8 mouse cellular contexts compared by ENCODE assay signal in the genomic region with DNA sequence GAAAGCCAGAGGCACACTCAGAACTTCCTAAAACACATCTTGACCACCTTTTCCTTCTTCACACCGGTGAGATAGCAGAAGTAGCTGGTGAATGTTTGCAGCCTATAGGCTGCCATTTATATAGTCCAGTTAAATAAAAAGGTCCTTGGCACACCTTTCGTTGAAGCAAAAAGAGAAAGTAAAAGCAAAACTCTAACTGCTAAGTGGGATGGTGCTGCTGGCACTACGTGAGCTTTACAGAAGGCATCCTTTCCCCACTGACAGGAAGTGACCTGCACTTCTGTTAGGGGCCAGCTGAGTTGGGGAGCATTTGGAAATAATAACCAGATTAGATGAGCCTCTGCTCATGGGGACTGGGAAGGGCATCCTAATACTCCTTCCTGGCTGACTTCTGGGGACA. TPM values are rescaled to one million over a fixed set of nuclear protein-coding genes. Genes with fewer than 3 reads are reported as not detected.
DNase-seq lines count a peak whose midpoint lies in the region; ATAC-seq and TF ChIP-seq lines count a peak whose summit lies in the region.

No protein-coding gene starts in this region.

- ATAC-seq in heart, embryonic 12.5 days (ENCODE audit: insufficient number of reproducible peaks, low FRiP score), result no peak
- ATAC-seq in hindbrain, embryonic 12.5 days (ENCODE audit: low FRiP score), result no peak
- no peak for ATAC-seq in midbrain, embryonic 11.5 days (ENCODE audit: low FRiP score)

- peak overlapping the region; percentile 60 for H3K4me3 ChIP-seq in heart, embryonic 12.5 days
- peak overlapping the region; percentile 83 for H3K4me3 ChIP-seq in ES-Bruce4 (ENCODE audit: low read depth, low read length)
- peak overlapping the region; percentile 54; the same call in 1 of the 2 replicates for H3K4me3 ChIP-seq in hindbrain, embryonic 12.5 days
- peak overlapping the region; percentile 45; the same call in 1 of the 2 replicates for H3K4me3 ChIP-seq in midbrain, embryonic 11.5 days (ENCODE audit: low read depth, low read length)

- TF ChIP-seq EP300 in ES-Bruce4 (IDR thresholded peaks at IDR 0.05; ENCODE audit: insufficient read depth, low read depth, low read length), result no peak

- H3K4me1 ChIP-seq in heart, embryonic 12.5 days (replicated peaks), result peaks cover 8% of the 10 kb centered on the region; the same call in 1 of the 2 replicates
- H3K4me1 ChIP-seq in ES-Bruce4 (ENCODE audit: control insufficient read depth, insufficient read depth, low read length), result peaks cover 2% of the 10 kb centered on the region
- H3K4me1 ChIP-seq in hindbrain, embryonic 12.5 days, result peaks cover 9% of the 10 kb centered on the region; the same call in 1 of the 2 replicates
- peaks cover 2% of the 10 kb centered on the region for H3K4me1 ChIP-seq in midbrain, embryonic 11.5 days (ENCODE audit: control insufficient read depth, insufficient read depth, low read length)

- WGBS in heart, embryonic 12.5 days, result 66% methylated on average over 3 of the region's 3 CpGs
- 72% methylated on average over 3 of the region's 3 CpGs for WGBS in hindbrain, embryonic 12.5 days
- WGBS in midbrain, embryonic 11.5 days, result 61% methylated on average over 3 of the region's 3 CpGs

- H3K4me2 ChIP-seq in heart, embryonic 12.5 days, result peak overlapping the region; percentile 83
- H3K4me2 ChIP-seq in hindbrain, embryonic 12.5 days (replicated peaks), result peak overlapping the region; percentile 67
- peak overlapping the region; percentile 68 for H3K4me2 ChIP-seq in midbrain, embryonic 11.5 days

- no peak overlapping the region for H3K27ac ChIP-seq in heart, embryonic 12.5 days (ENCODE audit: poor library complexity, severe bottlenecking)
- no peak overlapping the region for H3K27ac ChIP-seq in ES-Bruce4 (ENCODE audit: insufficient read depth, low read length)
- no peak overlapping the region for H3K27ac ChIP-seq in hindbrain, embryonic 12.5 days
- no peak overlapping the region for H3K27ac ChIP-seq in midbrain, embryonic 11.5 days (ENCODE audit: low read depth, low read length)

- DNase-seq in heart, postnatal 14 days, result no peak
- DNase-seq in midbrain, embryonic 11.5 days (ENCODE audit: low spot score, missing footprints), result no peak
- DNase-seq in layer of hippocampus, adult 18-20 months (ENCODE audit: low spot score in 2 of 2), result no peak
- DNase-seq in embryo, embryonic 10.5 days (ENCODE audit: low spot score), result no peak
- no peak for DNase-seq in right cerebral cortex, adult 2 months (ENCODE audit: low spot score in 2 of 2)

- H3K36me3 ChIP-seq in heart, embryonic 12.5 days, result no peaks in the 10 kb centered on the region
- no peaks in the 10 kb centered on the region for H3K36me3 ChIP-seq in ES-Bruce4 (ENCODE audit: control insufficient read depth, insufficient read depth, low read length, poor library complexity, severe bottlenecking)
- no peaks in the 10 kb centered on the region for H3K36me3 ChIP-seq in hindbrain, embryonic 12.5 days
- no peaks in the 10 kb centered on the region for H3K36me3 ChIP-seq in midbrain, embryonic 11.5 days (ENCODE audit: control insufficient read depth, insufficient read depth, low read length)

- no peak for TF ChIP-seq CTCF in ES-Bruce4 (IDR thresholded peaks at IDR 0.05; ENCODE audit: low read depth, low read length)

- H3K27me3 ChIP-seq in heart, embryonic 12.5 days (replicated peaks), result peaks cover 6% of the 10 kb centered on the region
- H3K27me3 ChIP-seq in ES-Bruce4 (ENCODE audit: control insufficient read depth, insufficient read depth, low read length, poor library complexity, severe bottlenecking), result no peaks in the 10 kb centered on the region
- peaks cover 21% of the 10 kb centered on the region for H3K27me3 ChIP-seq in hindbrain, embryonic 12.5 days
- peaks cover 7% of the 10 kb centered on the region for H3K27me3 ChIP-seq in midbrain, embryonic 11.5 days (ENCODE audit: control insufficient read depth, insufficient read depth, low read length)

- H3K9ac ChIP-seq in heart, embryonic 12.5 days, result no peak overlapping the region
- H3K9ac ChIP-seq in ES-Bruce4 (ENCODE audit: low read depth, poor library complexity, severe bottlenecking), result peak overlapping the region; percentile 65
- H3K9ac ChIP-seq in hindbrain, embryonic 12.5 days, result no peak overlapping the region
- H3K9ac ChIP-seq in midbrain, embryonic 11.5 days (ENCODE audit: low read length), result no peak overlapping the region

- no peaks in the 10 kb centered on the region for H3K9me3 ChIP-seq in heart, embryonic 12.5 days (replicated peaks)
- no peaks in the 10 kb centered on the region for H3K9me3 ChIP-seq in ES-Bruce4 (replicated peaks; ENCODE audit: control insufficient read depth, insufficient read depth, low read length, poor library complexity, severe bottlenecking)
- no peaks in the 10 kb centered on the region for H3K9me3 ChIP-seq in hindbrain, embryonic 12.5 days (replicated peaks)
- no peaks in the 10 kb centered on the region for H3K9me3 ChIP-seq in midbrain, embryonic 11.5 days (ENCODE audit: control insufficient read depth, low read length)

- intact Hi-C loops in heart, postnatal 14 days (cut with DNase I), result no loop called here

- no peak for TF ChIP-seq POLR2A in ES-Bruce4 (IDR thresholded peaks at IDR 0.05; ENCODE audit: insufficient read depth, low read length)

RNA-seq across cellular contexts. Expression of a gene that starts 0.8 kb away (rescaled TPM):
- 2.6 and 2.9 TPM in 2 replicates for polyA plus RNA-seq in heart, embryonic 12.5 days (2016; fragmentation: Nextera tagmentation; extraction: Ambion mirVana)
- total RNA-seq in heart, postnatal 14 days (2021), result 1 to 10 TPM in 1 of 2 experiments, under 1 TPM in 1; 0.84 to 2.2 TPM
- polyA plus RNA-seq in ES-Bruce4 (2011; ENCODE audit: insufficient read depth, insufficient read length, low read depth, missing spikeins), result 10.0 and 12.3 TPM in 2 replicates
- polyA plus RNA-seq in hindbrain, embryonic 12.5 days (2016; fragmentation: Nextera tagmentation; extraction: Ambion mirVana), result 1.7 and 2.1 TPM in 2 replicates
- polyA plus RNA-seq in midbrain, embryonic 11.5 days (2014; fragmentation: Nextera tagmentation; extraction: Ambion mirVana), result 2.0 and 2.3 TPM in 2 replicates
- under 1 TPM; 0.47 to 0.71 TPM for total RNA-seq in layer of hippocampus, adult 18-20 months (2021)
